Mouse (Mus musculus) forebrain, embryonic 10.5 days (tissue): ENCODE data around the gene Retsat. TPM values are rescaled to one million over a fixed set of nuclear protein-coding genes. Genes with fewer than 3 reads are reported as not detected.

Source experiments
- polyA plus RNA-seq: library from polyadenylated mRNA; unstranded; fragments of >200 nt; fragmentation: Nextera tagmentation; extraction: Ambion mirVana; gene quantifications from 2 replicates; pipeline ENCODE4 v1.2.1, GENCODE M21; 2016

The Retsat gene
- polyA plus RNA-seq, 1 experiment from 2014 or later = 8.3 TPM

Other genes starting within 250 kb of the Retsat start
- 5.6 and 5.8 TPM in 2 replicates for gene Tmem150a, start 243.0 kb upstream of the Retsat start, polyA plus RNA-seq
- 108 and 111 TPM in 2 replicates for gene Rnf181, start 231.5 kb upstream of the Retsat start, polyA plus RNA-seq
- gene Vamp5, start 218.0 kb upstream of the Retsat start, polyA plus RNA-seq = 12.6 and 13.0 TPM in 2 replicates
- gene Vamp8, start 207.8 kb upstream of the Retsat start, polyA plus RNA-seq = 35.9 and 40.5 TPM in 2 replicates
- 16.8 and 19.0 TPM in 2 replicates for gene Ggcx, start 184.2 kb upstream of the Retsat start, polyA plus RNA-seq
- 490 and 511 TPM in 2 replicates for gene Mat2a, start 158.9 kb upstream of the Retsat start, polyA plus RNA-seq
- gene Sh2d6, start 76.8 kb upstream of the Retsat start, polyA plus RNA-seq = 0.11 and 0.30 TPM in 2 replicates
- 8.9 and 10.5 TPM in 2 replicates for gene Capg, start 54.1 kb upstream of the Retsat start, polyA plus RNA-seq
- gene Elmod3, start 62 bp upstream of the Retsat start, polyA plus RNA-seq = 12.5 and 13.7 TPM in 2 replicates
- 28.6 and 28.7 TPM in 2 replicates for gene Tgoln1, start 18.5 kb downstream of the Retsat start, polyA plus RNA-seq
- 32.9 and 33.8 TPM in 2 replicates for gene Tcf7l1, start 190.8 kb downstream of the Retsat start, polyA plus RNA-seq